Mouse (Mus musculus) liver, embryonic 15.5 days (tissue): ENCODE results near the gene Tmem102. TPM values are rescaled to one million over a fixed set of nuclear protein-coding genes. Genes with fewer than 3 reads are reported as not detected.

Experiments
- ATAC-seq: fragments of 200-750 bp; cut with Nextera tagmentation; 2 replicates; pipeline ENCODE4 v1.8.0; 2017; ENCODE audit warnings: moderate number of reproducible peaks, mild to moderate bottlenecking, moderate library complexity; ENCODE audit not compliant: insufficient read depth
- H3K27ac ChIP-seq: fragments of 300-500 bp; sonication (generic); replicated peaks from 2 replicates; pipeline ENCODE4 v1.5.1; 2015; ENCODE audit warnings: mild to moderate bottlenecking, inconsistent platforms
- H3K27me3 ChIP-seq: fragments of 300-500 bp; sonication (generic); 2 replicates; pipeline ENCODE4 v1.6.1; 2015; ENCODE audit warnings: mild to moderate bottlenecking, inconsistent platforms
- H3K36me3 ChIP-seq: fragments of 300-500 bp; sonication (generic); replicated peaks from 2 replicates; pipeline ENCODE4 v1.6.1; 2015; ENCODE audit warnings: moderate library complexity, mild to moderate bottlenecking, inconsistent platforms
- H3K4me1 ChIP-seq: fragments of 300-500 bp; sonication (generic); replicated peaks from 2 replicates; pipeline ENCODE4 v1.6.1; 2015; ENCODE audit warnings: inconsistent platforms
- H3K4me2 ChIP-seq: fragments of 300-500 bp; sonication (generic); 2 replicates; pipeline ENCODE4 v1.6.1; 2015; ENCODE audit warnings: moderate library complexity, mild to moderate bottlenecking, inconsistent platforms
- H3K4me3 ChIP-seq: fragments of 300-500 bp; sonication (generic); replicated peaks from 2 replicates; pipeline ENCODE4 v1.5.1; 2015; ENCODE audit warnings: mild to moderate bottlenecking, inconsistent platforms
- H3K9ac ChIP-seq: fragments of 300-500 bp; sonication (generic); 2 replicates; pipeline ENCODE4 v1.6.1; 2015; ENCODE audit warnings: moderate library complexity, mild to moderate bottlenecking, inconsistent platforms
- H3K9me3 ChIP-seq: fragments of 300-500 bp; sonication (generic); replicated peaks from 2 replicates; pipeline ENCODE4 v1.6.1; 2016; ENCODE audit warnings: inconsistent platforms
- WGBS: fragments of 180-500 bp; shearing (Covaris S2); methylation state at CpG from one replicate; pipeline ENCODE4 v1.1.7; 2015; ENCODE audit warnings: mixed read lengths; ENCODE audit not compliant: insufficient replicate concordance; 5-methylcytosine and 5-hydroxymethylcytosine counted together
- polyA plus RNA-seq: library from polyadenylated mRNA; unstranded; fragments of >200 nt; fragmentation: Nextera tagmentation; extraction: Ambion mirVana; gene quantifications from 2 replicates; pipeline ENCODE4 v1.2.1, GENCODE M21; 2015

Tmem102 gene
- polyA plus RNA-seq, 1 experiment from 2014 or later, result 0.69 TPM

DNA sequence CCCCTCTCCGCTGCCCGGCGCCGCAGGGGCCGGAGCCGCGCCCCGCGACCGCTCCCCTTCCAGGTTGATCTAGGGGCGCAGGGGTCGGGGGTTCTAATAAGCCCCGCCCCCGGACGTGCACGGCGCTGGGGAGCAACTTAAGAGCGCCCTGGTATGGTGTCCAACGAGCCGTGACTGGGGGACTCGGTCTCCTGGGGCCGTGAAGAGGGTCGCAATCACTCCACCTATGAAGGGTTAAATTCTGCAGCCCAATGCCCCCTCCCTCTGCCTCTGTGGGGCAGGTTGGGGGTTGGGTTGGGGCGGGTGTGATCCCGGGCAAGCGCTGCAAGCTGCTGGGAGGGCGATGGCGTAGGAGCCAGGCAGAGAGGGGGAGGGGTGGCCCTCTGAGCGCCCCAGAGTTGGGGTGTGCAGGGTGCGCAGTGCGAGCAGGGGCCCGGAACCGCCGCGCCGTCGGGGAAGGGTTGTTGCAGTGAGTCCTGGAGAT is 39.3 kb downstream of the Tmem102 start:
- Histone ChIP-seq H3K4me1 (peaks cover 31% of the 10 kb centered on the region), H3K9me3 (no peaks in the 10 kb centered on the region), H3K27me3 (peaks cover 15% of the 10 kb centered on the region), H3K9ac (peak overlapping the region; percentile 70), H3K27ac (peak overlapping the region; percentile 72), H3K4me3 (peak overlapping the region; percentile 72), H3K36me3 (no peaks in the 10 kb centered on the region), H3K4me2 (peak overlapping the region; percentile 94)
- peak; percentile 73 for ATAC-seq
- under 1% methylated on average over 35 of the region's 37 CpGs for WGBS

GRCm38 (mm10) chr11:69765221-69766125 is 40.0 kb downstream of the Tmem102 start, which contains the start of gene Zbtb4:
Gene Zbtb4 (plus strand): TSS chr11:69765912.
- Histone ChIP-seq H3K4me1 (peaks cover 36% of the 10 kb centered on the region), H3K27me3 (peaks cover 15% of the 10 kb centered on the region), H3K36me3 (no peaks in the 10 kb centered on the region), H3K9me3 (no peaks in the 10 kb centered on the region), H3K27ac (peak within 1 kb of the TSS; percentile 72), H3K4me2 (peak within 1 kb of the TSS; percentile 94), H3K9ac (peak within 1 kb of the TSS; percentile 70), H3K4me3 (peak within 1 kb of the TSS; percentile 72)
- WGBS, result 28% methylated on average over 37 of the region's 55 CpGs
- peak; percentile 35 for ATAC-seq

GRCm38 (mm10) chr11:69763551-69763950 is 41.9 kb downstream of the Tmem102 start:
- no peak overlapping the region for H3K9ac ChIP-seq
- ATAC-seq, result no peak
- H3K27ac ChIP-seq, result no peak overlapping the region
- no peaks in the 10 kb centered on the region for H3K9me3 ChIP-seq
- no peak overlapping the region for H3K4me3 ChIP-seq
- H3K36me3 ChIP-seq, result no peaks in the 10 kb centered on the region
- peaks cover 15% of the 10 kb centered on the region for H3K27me3 ChIP-seq
- WGBS, result 66% methylated on average over 7 of the region's 7 CpGs
- H3K4me2 ChIP-seq, result no peak overlapping the region
- H3K4me1 ChIP-seq, result peaks cover 42% of the 10 kb centered on the region

- ATAC-seq, result no peak
- no peaks in the 10 kb centered on the region for H3K36me3 ChIP-seq
- 69% methylated on average over 1 of the region's 1 CpGs for WGBS
- no peak within 1 kb of the TSS for H3K4me3 ChIP-seq
- H3K9me3 ChIP-seq, result no peaks in the 10 kb centered on the region
- H3K9ac ChIP-seq, result no peak within 1 kb of the TSS
- H3K27ac ChIP-seq, result no peak within 1 kb of the TSS
- peaks cover 44% of the 10 kb centered on the region for H3K4me1 ChIP-seq
- no peak within 1 kb of the TSS for H3K4me2 ChIP-seq
- H3K27me3 ChIP-seq, result peaks cover 15% of the 10 kb centered on the region
These were observed 43.6 kb downstream of the Tmem102 start, which contains the start of gene Slc35g3 for GRCm38 (mm10) chr11:69761868-69762267. Gene Slc35g3 (minus strand): TSS chr11:69761968.

GRCm38 (mm10) chr11:69760901-69761200 is 44.6 kb downstream of the Tmem102 start:
- Histone ChIP-seq H3K9ac (no peak overlapping the region), H3K9me3 (no peaks in the 10 kb centered on the region), H3K4me1 (peaks cover 45% of the 10 kb centered on the region), H3K4me3 (no peak overlapping the region), H3K36me3 (0 out of 2 replicates have a peak, but pooled peaks cover 3% of the 10 kb centered on the region), H3K4me2 (0 out of 2 replicates have a peak overlapping the region, but pooled peaks have one; percentile 93), H3K27ac (no peak overlapping the region), H3K27me3 (peaks cover 7% of the 10 kb centered on the region; the same call in 1 of the 2 replicates)
- 86% methylated on average over 7 of the region's 7 CpGs for WGBS
- ATAC-seq, result no peak

GRCm38 (mm10) chr11:69760160-69760900 is 45.1 kb downstream of the Tmem102 start:
- Histone ChIP-seq H3K4me1 (peaks cover 45% of the 10 kb centered on the region), H3K36me3 (peaks cover 8% of the 10 kb centered on the region; the same call in 1 of the 2 replicates), H3K4me2 (peak overlapping the region; percentile 93), H3K9me3 (no peaks in the 10 kb centered on the region), H3K27ac (peak overlapping the region; percentile 95), H3K9ac (peak overlapping the region; percentile 81), H3K27me3 (peaks cover 4% of the 10 kb centered on the region; the same call in 1 of the 2 replicates), H3K4me3 (peak overlapping the region; percentile 70)
- WGBS, result 75% methylated on average over 14 of the region's 14 CpGs
- no peak for ATAC-seq

DNA sequence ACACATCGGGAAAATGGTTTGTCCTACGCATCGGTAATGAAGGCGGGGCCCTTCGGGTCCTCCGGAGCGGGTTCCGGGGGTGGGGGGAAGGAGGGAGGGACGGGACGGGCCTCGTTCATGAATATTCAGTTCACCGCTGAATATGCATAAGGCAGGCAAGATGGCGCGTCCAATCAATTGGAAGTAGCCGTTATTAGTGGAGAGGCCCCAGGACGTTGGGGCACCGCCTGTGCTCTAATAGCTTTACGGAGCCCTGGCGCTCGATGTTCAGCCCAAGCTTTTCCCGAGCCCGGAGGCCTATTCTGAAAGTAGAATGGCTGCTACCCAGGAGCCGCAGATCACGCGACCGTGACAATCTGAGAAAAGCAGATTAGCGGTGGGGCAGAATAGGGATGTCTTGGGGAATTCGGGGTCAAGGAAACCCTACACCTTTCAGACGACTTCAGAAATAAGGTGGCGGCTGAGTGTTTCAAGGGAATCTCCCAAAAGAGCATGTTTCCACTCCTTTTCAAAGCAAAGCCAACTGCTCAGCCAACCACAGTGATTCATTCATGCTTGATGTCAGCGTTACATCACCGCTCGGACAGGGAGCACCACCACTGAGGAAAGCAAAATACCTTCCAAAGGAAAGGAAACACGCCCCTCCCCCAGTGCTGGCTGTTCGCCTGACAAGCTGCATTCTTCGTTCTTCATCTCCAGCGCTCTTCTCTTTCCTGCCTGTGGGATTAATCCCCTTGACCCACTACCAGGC is 46.3 kb downstream of the Tmem102 start:
- peaks cover 52% of the 10 kb centered on the region for H3K4me1 ChIP-seq
- WGBS, result under 1% methylated on average over 37 of the region's 37 CpGs
- peak overlapping the region; percentile 93 for H3K4me2 ChIP-seq
- peak; percentile 85 for ATAC-seq
- H3K4me3 ChIP-seq, result peak overlapping the region; percentile 70
- peak overlapping the region; percentile 95 for H3K27ac ChIP-seq
- no peaks in the 10 kb centered on the region for H3K9me3 ChIP-seq
- H3K27me3 ChIP-seq, result no peaks in the 10 kb centered on the region
- H3K36me3 ChIP-seq, result peaks cover 14% of the 10 kb centered on the region; the same call in 1 of the 2 replicates
- peak overlapping the region; percentile 81 for H3K9ac ChIP-seq

- H3K9me3 ChIP-seq, result no peaks in the 10 kb centered on the region
- H3K4me1 ChIP-seq, result peaks cover 57% of the 10 kb centered on the region
- H3K36me3 ChIP-seq, result peaks cover 15% of the 10 kb centered on the region; the same call in 1 of the 2 replicates
- H3K27ac ChIP-seq, result peak within 1 kb of the TSS; percentile 95
- H3K4me3 ChIP-seq, result peak within 1 kb of the TSS; percentile 70
- no peaks in the 10 kb centered on the region for H3K27me3 ChIP-seq
- peak within 1 kb of the TSS; percentile 93 for H3K4me2 ChIP-seq
- peak; percentile 92 for ATAC-seq
- peak within 1 kb of the TSS; percentile 81 for H3K9ac ChIP-seq
- WGBS, result under 1% methylated on average over 36 of the region's 36 CpGs
These were observed 46.9 kb downstream of the Tmem102 start, which contains the start of gene Polr2a for GRCm38 (mm10) chr11:69758478-69758970. Gene Polr2a (minus strand): TSS chr11:69758637.

DNA sequence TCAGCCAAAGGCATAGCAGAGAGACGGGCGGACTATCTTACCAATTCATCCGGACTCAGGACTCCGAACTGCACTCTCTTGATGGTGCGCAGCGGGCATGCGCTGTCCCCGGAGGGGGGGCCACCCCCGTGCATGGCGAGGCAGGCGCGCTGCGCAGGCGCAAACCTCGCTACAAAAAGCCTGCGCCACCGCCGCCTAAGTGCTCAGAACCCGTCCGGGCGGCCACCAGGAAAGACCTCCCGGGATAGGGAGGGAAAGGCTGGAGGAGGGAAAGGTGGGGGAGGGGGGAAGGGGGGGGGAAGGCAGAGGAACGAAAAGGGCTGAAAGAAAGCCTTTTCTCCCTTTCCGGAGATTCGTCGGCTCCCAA is 47.4 kb downstream of the Tmem102 start:
- Histone ChIP-seq H3K9ac (peak overlapping the region; percentile 81), H3K4me1 (peaks cover 60% of the 10 kb centered on the region), H3K36me3 (peaks cover 15% of the 10 kb centered on the region; the same call in 1 of the 2 replicates), H3K9me3 (no peaks in the 10 kb centered on the region), H3K27ac (peak overlapping the region; percentile 95), H3K27me3 (no peaks in the 10 kb centered on the region), H3K4me3 (peak overlapping the region; percentile 70), H3K4me2 (peak overlapping the region; percentile 93)
- ATAC-seq, result peak; percentile 79
- WGBS, result under 1% methylated on average over 26 of the region's 26 CpGs
